19 mouse cellular contexts compared by ENCODE assay signal in the genomic region with DNA sequence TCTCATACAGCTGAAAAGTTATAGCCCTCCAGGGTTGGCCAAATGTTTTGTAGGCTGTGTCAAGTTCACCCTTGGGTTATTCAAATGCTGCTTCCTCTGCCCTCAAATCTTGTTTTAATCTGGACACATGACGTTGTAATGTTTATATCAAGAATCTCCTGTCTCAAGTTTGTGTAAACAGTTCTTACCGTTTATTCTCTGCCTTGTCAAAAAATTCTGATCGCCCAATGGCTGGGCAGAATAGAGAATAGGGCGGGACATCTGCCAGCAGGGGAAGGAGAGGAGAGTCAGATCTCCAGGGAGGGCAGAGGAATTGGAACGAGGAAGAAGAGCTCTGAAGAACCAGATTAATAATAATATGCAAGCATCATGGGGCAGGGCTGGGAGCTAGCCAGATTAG.
A peak's percentile ranks its signal among the peaks of the same experiment; 100 is the strongest.
DNase-seq lines count a peak whose midpoint lies in the region; TF ChIP-seq lines count a peak whose summit lies in the region.
"Had no signal": no experiment of that assay in that cellular context is flagged by ENCODE, and none has a peak within 500 bp of the region (broad histone marks: within the 10 kb centered on the region; RNA-seq: fewer than 3 reads in every experiment).

No protein-coding gene starts in this region.

- no peak overlapping the region for H3K4me3 ChIP-seq in lung, adult 2 months (replicated peaks; ENCODE audit: extremely low read depth, low read depth, low read length)
- H3K4me3 ChIP-seq: erythroblast, embryonic 14.5 days; limb, embryonic 12.5 days; liver, embryonic 15.5 days; neural tube, embryonic 15.5 days had no signal

- DNase-seq in adrenal gland, postnatal 10 days = peak; percentile 48
- DNase-seq in adrenal gland, postnatal 25 days = no peak
- DNase-seq in lung, adult 18-20 months = peak; percentile 71 to 78
- no peak for DNase-seq in lung, adult 2 months
- DNase-seq in lung, postnatal 14 days = peak; percentile 69
- DNase-seq in left cerebral cortex, postnatal 14 days (ENCODE audit: low spot score in 2 of 2) = no peak
- no peak for DNase-seq in embryo, embryonic 9.5 days (ENCODE audit: extremely low spot score)
- DNase-seq: cerebellum, adult 9-11 months; gastrocnemius, postnatal 10 days; kidney, adult 8-10 months; layer of hippocampus, adult 9-11 months; midbrain, embryonic 14.5 days; retina, postnatal 1 day; right cerebral cortex, postnatal 14 days; thymus, postnatal 4 days had no signal

- H3K4me1 ChIP-seq in lung, adult 2 months (ENCODE audit: control insufficient read depth, insufficient read depth, low read length) = peaks cover 4% of the 10 kb centered on the region

- no peak for TF ChIP-seq CTCF in lung, adult 2 months (IDR thresholded peaks at IDR 0.05; ENCODE audit: insufficient read depth, low read length)

- no peak for TF ChIP-seq POLR2A in lung, adult 2 months (IDR thresholded peaks at IDR 0.05; ENCODE audit: borderline replicate concordance, extremely low read depth, low read depth, low read length)

- intact Hi-C loops in left cerebral cortex, postnatal 14 days (cut with DNase I) = no loop called here

- WGBS in lung, adult 2 months = 24% methylated on average over 5 of the region's 5 CpGs

Comparison
In these comparisons a context has a peak if more than half of its experiments do, and no peak if none do; other contexts are left out.
1. DNase-seq: peak in adrenal gland, postnatal 10 days (single experiment), lung, adult 18-20 months (2 of 2) and lung, postnatal 14 days (single experiment); none in adrenal gland, postnatal 25 days (single experiment), lung, adult 2 months (single experiment), left cerebral cortex, postnatal 14 days (0 of 2) and embryo, embryonic 9.5 days (single experiment).